Mouse (Mus musculus): ENCODE measurements around the gene Gfpt1. TPM values are rescaled to one million over a fixed set of nuclear protein-coding genes. Genes with fewer than 3 reads are reported as not detected.

Gfpt1 gene
- total RNA-seq, 1 experiment from 2014 or later = 40.4 TPM

DNA sequence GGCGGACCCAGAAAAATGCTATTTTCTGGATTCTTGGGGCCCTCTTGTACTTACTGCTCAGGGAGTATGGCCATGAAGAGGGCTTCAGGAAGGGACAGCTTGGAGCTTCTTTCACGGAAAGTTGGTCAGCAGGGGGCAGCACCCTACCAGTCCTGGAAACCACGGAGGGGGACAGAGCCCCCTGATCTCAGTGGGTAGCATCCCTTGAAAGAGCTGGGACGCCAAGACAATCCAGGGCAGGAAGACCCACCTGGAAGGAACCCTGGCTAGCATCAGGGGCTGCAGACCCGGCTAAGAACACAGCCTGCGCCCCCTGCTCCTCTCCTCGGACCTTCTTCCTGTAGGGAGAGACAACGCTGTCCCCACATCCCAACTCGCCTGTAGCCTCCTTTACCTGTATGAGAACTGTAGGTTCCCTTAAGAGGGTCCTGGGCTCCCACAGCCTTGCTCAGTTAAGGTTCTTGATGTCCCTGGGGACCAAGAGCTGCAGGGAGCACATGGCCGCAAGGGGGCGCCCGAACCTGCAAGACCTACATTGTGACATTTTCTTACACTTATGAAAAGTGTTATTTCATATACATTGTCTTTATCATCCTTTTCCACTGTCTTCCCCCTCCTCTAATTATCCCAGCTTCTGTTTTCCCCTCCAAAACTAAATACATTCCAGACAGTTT, 58.8 kb downstream of the Gfpt1 start:
- DNase-seq = peak; percentile 91

DNA sequence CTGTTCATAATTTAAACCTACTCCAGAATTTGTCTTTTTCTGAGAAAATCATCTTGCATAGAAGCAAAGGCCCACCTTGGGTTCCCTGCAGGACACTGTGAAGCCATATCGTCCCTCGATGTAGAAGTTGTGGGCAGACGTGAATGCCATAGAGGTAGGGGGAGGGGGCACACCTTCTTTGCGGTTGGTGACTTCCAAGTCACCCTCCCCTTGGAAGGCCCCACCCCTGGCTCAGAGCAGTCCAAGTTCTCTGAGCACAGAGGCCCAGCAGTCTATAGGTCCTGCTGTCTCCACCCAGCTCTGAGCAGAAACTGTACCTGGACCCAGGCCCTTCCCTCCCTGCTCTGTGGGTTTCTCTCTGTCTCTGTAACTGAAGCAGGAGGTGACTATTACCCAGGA, 59.3 kb downstream of the Gfpt1 start:
- DNase-seq = no peak

DNA sequence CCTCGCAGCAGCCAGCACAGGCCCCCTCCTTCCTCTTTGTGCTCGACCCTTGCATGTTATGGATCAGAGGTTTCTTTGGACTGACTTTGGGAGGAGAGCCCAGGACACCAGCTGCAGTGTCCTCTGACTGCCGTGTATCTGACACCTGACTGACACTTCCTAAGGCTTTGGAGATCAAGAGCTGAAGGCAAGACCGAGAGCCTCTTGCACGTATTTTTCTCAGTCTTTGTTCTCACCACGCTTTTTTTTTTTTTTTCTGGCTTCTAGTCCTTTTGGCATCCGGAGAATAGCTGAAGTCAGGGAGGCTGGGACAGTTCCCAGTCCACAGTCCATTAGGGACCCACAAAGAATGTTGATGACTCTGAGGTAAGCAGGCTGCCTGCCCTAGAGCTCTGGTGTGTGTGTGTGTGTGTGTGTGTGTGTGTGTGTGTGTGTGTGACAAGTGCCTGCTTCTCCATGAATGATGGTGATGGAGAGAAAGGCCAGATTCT, 59.8 kb downstream of the Gfpt1 start:
- peak; percentile 8 for DNase-seq

DNA sequence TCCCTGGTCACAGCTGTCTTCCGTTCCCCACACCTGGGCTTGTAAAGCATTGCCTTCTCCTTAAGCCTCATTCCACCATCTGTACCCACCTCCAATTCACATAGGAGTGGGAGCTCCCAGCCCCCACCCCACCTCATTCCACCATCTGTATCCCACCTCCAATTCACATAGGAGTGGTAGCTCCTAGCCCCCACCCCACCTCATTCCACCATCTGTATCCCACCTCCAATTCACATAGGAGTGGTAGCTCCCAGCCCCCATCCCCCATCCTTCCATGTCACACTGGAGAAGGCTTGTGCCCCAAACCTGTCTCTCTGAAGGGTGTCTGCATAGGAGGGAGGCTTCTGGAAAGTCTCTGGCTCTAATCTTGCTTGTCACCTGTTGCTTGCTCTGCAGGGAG, 60.7 kb downstream of the Gfpt1 start:
- DNase-seq = no peak

DNA sequence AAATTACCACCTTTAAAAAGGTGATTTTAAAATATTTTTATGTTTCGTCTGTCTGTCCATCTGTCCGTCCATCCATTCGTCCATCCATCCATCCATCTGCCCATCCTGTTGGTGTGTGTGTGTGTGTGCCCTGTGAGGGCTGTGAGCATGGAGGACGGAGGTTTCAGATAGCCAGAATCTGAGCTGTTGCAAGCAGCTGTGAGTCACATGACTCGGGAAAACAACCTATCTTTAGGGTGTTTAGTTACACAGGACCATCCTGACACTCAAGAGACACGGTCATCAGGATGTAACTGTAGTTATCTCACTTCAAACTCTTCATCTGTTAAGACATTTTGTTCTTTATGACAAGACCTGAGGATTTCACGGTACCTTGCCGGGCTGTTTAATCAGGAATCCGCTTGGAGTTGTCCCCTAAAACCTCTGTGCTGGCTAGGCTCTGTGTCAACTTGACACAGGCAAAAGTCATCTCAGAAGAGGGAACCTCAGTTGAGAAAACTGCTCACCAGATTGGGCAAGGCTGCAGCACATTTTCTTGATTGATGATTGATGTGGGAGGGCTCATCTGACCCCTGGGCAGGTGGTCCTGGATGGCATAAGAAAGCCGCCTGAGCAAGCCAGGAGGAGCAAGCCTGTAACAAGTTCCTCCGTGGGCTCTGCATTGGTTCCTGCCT, 61.6 kb downstream of the Gfpt1 start, which contains the start of gene D6Ertd527e:
D6Ertd527e (plus strand) TSS at position 624 of the 674 bp plus-strand sequence.
- DNase-seq = no peak

DNA sequence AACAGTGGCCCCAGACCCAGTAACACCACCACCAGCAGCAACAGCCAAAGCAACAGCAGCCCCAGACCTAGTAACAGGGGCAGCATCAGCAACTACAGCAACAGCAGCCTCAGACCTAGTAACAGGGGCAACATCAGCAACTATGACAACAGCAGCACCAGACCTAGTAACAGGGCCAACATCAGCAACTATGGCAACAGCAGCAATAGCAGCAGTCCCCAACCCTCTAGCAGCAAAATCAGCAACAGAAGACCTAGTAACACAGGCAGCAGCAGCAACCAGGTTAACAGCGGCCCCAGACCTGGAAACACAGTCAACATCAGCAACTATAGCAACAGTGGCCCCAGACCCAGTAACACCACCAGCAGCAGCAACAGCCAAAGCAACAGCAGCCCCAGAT, 68.8 kb downstream of the Gfpt1 start:
- no peak for DNase-seq

DNA sequence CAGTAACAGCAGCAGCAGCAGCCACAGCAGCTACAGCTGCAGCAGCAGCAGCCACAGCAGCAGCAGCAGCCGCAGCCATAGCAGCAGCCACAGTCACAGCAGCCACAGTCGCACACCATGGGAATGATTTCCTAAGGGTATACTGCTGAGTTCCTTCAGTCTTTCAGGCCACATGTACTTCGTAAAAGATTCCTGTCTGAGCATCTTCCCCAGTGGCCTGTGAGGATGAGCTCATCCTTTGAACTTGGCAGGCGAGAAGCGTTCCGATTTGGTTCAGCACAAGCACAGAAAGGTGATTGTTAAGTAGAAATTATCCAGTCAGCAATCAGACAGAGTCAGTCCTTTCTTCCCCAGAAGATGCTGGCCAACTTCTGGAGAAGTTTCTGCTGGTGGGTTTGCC, 69.5 kb downstream of the Gfpt1 start:
- DNase-seq = no peak

DNA sequence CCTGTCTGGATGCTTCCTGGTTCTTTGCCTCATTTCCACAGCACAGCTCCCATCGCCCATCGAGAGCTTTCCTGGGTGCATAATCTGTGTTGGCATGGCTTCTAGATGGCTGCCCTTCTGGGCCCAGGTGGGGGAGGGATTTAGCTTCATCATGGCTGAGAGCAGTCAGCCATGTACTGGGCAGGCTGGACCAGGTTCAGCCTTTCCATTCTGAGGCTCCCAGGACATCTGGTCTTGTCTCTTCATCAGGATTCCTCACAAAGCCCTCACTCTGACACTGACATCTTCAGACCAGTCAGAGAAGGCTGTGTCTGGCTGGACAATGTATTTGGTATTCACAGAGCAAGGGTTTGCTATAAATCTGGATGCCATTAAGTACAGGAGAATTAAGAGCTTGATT, 73.3 kb downstream of the Gfpt1 start:
- no peak for DNase-seq

DNA sequence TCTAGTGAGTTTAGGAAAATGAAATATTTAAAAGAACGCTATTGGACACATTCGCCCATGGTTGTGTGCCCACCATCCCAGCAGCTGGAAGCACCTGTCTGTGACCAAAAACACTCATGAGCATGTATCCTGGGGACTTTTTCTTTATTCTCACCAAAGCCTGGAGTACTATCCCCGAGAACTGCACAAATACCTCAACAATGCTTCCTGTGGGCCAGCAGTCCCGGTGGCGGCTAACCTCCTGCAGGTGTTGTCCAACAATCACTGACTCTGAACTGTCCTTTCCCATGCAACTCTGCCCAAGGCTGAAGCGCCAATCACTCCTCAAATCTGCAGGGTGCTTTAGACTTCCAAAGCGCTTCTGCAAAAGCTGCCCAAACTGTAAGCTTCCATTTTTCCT, 74.0 kb downstream of the Gfpt1 start:
- DNase-seq = no peak

DNA sequence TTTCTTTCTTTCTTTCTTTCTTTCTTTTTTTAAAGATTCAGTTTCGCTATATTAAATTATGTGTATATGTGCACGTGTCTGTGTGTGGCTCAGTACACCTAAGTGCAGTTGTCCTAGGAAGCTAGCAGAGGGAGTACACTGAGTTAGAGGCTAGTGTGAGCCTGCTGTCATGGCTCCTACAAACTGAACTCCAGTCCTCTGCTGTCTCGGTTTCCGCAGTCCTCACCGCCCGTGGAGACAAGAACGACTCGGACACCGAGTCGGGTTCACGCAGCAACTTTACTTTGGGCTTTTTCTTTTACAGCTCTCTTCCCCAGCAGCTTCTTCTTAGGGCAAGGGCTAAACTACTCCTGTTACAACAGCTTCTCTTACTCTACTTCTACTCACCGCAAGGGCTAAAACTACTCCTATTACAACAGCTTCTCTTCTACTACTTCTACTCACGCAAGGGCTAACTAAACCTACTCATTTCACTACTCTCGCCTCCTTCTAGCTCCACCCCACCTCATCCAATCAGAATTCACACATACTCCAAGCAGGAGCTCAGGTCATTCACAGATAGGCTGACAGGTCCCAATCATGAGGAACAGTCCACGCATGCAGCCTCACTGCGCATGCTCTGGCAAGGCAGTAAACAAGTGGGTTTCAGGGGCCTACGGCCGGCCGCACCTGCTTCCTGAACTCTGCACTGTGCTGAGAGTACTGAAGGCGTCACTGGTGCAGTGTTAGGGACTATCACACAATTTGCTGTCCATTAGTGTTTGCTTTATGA, 76.6 kb downstream of the Gfpt1 start:
- no peak for DNase-seq

DNA sequence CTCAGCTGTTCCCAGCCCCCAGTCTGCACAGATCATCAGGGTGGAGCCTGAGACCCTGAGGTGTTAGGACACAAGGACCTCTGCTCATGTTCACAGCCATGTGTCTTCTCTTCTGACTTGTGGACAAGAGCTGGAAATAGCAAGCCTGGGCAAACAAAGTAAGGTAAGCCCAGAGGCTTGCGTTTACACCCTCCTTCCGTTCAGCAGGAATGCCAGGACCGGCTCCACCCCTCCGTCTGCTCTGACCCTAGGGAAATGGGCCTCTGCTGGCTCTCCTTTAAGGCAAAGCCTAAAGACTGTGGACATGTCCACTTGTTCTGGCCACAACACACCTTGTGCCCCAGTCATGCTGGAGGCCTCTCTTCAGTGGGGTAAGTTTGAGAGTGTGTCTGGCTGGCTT, 77.3 kb downstream of the Gfpt1 start:
- DNase-seq = no peak

DNA sequence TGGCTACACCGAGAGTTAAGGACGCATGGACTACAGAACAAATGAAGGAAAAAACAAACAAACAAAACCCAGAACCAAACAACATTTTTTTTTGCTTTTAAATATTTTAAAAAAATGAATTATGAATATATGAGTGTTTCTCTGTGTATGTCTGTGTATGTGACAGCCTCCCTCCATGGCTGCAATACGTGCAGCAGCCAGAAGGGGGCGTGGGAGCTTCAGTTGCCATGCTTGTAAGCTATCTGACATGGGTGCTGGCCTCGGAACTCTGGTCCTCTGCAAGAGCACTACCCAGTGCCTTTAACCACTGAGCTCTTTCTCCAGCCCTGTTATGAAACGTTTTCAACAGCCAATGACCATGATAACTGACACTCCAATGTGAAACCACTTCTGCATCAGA, 78.0 kb downstream of the Gfpt1 start:
- DNase-seq = no peak

DNA sequence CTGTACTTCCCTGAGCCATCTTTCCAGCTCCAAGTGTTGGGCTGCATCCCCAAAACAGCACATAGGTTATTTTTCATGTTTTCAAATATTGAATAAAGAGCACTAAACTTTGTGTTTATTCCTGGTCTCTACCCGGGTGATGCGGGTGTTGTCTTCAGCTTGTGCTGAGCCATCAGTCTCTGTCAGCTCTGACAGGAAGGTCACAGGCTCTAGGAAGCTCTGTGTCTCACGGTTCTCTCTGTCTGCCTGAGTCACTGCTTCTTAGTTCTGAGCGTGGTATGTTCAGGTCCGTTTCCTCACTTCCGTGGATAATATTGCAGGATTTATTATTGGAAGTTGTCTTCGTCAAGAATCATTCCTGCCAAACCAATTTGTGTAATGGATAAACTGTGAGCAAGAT, 79.3 kb downstream of the Gfpt1 start:
- DNase-seq = no peak

DNA sequence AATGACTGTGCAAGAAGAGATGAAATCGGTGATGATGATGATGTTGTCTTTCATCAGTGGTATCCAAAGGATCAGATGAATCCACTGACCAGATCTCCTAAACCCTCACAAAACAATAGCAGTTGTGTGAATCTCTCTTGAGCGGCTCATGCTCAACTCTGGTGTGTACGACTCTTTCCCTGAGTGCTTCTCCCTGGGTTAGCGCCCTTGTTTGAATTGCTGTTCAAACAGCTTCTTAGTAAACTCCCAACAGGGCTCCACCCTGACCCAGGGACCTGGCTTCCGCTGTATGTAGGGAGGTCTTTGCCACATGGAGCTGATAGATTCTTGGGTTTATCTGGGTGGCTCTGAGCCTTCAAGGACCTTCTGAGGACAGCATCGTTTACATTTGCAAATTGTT, 80.8 kb downstream of the Gfpt1 start:
- DNase-seq = no peak

DNA sequence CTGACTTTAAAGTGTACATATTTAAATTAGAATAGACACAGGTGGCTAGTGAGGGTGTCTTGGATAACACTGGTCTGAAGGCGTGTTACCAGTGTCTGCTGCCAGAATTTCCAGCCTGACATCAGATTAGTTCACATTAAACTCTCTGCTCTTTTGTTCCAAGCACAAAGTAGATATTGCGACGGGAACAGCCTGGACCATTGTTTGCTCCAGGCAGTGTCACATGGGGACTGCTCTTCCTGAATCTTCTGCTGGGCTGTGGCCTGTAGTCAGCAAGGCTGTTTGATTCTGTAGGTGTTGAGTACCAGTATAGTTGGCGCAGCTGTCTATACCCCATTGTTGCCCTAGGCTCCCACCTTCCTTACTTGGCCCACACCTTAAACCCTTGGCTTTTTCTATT, 81.3 kb downstream of the Gfpt1 start:
- DNase-seq = no peak

DNA sequence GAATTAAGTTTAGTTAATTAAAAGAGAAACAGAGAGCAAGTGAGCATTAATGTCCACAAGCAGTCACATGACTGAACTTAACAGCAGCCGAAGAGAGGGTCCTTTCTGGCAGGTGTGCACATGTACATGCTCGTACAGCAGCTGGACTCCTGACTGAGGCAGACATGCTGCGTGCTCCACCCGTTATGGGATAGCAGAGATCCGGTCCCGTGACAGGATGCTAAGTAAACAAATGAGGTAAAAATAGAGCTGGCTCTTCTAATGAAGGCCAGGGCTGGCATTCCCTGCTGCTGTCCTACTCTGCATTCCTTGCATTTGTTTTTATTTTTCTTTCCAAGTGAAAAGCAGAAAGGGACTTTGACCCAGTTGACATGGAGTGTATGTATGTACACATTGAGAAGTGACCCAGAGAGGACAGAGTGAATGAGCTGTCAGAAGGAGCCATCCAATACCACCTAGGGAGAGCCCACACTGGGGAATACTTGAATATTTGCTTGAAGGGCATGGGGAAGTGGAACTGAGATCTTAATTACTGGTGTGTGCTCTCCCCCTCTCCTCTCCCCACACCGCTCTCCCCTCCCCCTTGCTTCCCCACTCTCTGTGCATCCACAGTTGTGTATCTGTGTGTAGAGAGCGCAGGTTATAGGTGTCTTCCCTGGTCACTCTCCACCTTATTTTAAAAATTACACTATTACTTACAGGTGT, 84.6 kb downstream of the Gfpt1 start:
- no peak for DNase-seq

DNA sequence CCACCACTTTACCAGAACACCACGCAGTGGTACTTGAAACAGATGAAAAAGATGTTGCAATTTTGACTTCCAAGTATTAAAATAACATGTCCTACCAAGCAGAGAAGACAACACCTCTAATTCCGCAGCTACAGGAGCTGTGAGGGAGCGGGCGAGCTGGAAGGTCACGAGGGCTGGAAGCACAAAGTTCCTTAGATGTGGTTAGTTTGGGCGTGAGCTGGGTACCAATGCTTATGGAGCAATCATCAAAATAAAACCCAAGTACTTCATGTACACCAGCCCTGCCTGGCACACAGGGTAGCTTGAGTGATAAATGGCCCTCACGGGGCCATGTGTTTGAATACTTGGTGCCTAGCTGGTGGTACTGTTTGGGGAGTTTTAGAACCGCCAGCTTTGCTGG, 87.2 kb downstream of the Gfpt1 start:
- no peak for DNase-seq

DNA sequence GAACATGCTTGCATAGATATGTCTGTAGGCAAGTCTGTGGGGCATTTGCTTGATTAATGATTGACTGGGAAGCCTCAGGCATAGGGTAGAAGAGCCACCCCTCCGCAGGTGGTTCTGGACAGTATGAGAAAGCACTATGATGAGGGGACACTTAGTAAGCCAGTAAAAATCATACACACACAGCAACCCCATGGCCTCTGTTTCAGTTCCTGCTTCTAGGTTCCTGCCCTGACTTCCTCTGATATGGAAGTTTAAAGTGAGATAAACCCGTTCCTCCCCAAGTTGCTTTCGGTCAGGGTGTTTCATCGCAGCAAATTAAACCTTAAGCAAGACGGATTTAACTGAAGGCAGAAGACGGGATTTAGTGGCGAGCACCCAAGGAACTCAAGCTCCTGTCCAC, 88.0 kb downstream of the Gfpt1 start:
- DNase-seq = no peak

DNA sequence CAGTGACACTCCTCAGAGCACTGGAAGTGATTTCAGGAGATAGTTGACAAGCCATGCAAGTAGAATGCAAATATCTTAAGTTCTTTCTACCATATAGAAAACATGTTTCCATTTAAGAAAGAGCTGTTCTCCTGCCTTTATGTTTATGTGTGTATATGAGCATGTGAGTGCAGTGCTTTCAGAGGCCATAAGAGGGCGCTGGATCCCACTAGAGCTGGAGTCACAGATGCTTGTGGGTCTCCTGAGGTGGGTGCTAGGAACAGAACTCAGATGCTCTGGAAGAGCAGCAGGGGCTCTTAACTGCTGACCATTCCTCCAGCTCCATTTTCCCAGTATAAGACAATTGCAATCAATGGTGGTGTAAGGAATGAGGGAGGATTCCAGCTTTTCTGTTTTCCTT, 88.4 kb downstream of the Gfpt1 start:
- DNase-seq = no peak

DNA sequence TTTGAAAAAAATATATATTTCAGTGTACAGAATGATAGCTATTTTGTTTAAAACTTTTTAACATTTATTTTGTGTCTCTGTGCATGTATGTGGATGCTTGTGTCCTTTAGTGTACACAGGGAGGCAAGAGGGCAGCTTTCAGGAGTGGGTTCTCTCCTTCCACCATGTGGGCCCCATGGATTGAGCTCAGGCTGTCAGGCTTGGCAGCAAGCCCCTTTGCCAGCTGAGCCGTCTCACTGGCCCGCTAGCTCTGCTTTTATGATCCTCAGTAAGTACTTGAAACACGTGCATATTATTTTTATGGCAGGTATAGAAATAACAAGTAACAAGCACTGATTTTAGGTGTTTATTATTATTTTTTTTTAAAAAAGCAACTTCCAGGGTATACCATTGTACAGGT, 90.9 kb downstream of the Gfpt1 start:
- no peak for DNase-seq

DNA sequence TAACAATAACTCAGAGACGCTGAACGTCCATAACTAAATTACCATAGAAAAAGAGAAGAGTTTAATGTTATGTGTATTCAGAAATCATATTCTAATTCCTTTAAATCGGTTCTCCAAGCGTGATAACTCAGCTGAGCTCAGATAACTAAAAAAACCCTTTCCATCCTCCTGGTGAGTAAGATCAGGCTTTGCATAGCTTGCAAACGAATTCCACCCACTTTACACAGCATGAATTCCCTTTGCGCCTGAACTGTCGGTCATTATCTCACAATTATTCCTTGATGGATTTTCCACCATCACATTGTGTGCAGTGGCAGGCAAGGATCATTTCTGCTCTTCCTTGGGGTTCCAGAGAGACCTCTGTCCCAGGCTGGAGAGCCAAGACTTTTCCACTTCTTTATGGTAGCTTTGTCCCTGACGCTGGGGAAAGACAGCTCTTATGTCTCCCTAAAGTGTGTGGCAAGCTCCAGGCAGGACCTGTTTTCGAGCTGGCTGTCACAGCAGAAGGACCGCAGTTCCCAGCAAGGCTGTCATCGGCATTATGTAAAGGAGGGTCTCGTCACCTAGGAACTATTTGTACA, 91.4 kb downstream of the Gfpt1 start:
- DNase-seq = no peak

DNA sequence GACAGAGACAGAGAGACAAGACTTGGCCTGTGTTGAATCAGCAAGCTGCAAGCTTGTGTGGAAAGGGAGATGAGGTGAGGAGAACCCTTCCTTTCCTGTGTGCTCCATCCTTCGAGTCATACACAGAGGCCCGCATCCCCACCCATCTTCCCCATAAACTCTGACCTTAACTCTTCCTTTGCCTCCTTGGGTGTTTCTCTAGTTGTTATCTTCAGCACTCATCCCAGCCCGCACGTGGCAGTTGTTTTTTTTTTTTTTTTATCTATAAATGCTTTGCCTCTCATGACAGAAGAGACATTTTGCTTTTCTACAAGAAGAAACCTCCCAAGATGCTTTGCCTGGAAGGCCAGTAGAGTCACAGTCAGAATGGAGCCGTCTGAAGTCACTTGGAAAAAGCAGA, 95.8 kb downstream of the Gfpt1 start:
- no peak for DNase-seq
